Mouse (Mus musculus) ZHBTc4 (cell line): ENCODE data around the gene Magi2.

Source experiments
- DNase-seq: peaks from one replicate; pipeline ENCODE4 v3.0.0-alpha.2; 2011; ENCODE audit warnings: low read depth, low spot score

Magi2 gene

GRCm38 (mm10) chr5:19226866-19227243, at the start of gene Magi2:
Gene Magi2 (plus strand): TSS chr5:19227036.
- DNase-seq, result no peak

GRCm38 (mm10) chr5:19178594-19178993, 48.2 kb upstream of the Magi2 start:
- DNase-seq, result no peak

DNA sequence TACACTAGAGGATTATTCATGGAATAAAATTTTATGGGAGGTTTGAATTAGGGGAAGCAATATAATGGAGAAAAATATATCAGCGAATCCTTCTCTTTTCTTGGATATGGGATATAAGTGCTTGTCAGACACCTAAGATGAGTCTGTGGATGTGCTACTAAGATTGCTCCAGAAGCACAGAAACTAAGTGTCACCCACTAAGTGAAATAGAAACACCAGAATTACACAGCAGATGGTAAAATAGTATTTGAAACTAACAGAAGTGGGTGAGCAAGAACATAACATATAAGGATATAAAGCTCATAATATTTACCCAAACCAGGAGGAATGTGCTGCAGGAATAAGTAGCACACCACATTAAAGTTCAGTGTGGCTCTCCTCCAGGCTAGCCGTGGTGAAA, 40.7 kb upstream of the Magi2 start:
- DNase-seq, result no peak

GRCm38 (mm10) chr5:19211665-19212064, 15.2 kb upstream of the Magi2 start:
- no peak for DNase-seq

DNA sequence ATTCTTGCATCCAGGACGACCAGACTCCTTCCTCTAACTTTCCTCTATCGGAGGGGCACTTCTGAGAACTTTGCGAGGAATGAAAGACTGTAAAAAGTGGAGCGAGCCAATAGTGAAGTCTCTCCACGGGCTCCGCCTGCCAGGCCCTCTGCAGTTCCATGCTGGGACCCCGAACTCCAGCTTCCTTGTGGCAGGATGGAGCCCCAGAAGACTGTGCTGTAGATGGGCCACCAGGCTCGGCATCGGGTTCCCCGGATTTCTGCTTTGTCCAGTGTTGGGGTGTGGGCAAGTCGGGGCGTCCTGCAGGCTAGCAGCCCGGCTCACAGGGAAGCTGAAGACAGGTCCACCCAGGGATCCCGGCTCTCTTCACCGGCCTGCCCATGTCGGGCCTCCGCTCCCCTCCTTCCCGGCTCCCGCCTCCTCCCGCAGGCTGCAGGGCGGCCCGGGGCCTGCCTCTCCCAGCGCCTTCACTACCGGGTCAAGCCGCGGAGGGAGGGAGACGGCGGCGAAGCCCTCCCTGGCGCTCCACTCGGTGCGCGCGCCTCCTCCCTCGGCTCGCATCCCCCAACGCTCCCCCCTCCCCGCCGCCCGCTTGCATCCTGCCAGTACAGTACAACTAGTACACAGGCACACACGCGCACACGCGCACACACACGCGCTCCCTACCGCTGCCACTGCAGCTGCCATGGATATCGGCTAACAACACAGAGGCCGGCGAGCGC, 531 bp upstream of the Magi2 start:
- DNase-seq, result peak; percentile 92

GRCm38 (mm10) chr5:19227281-19227680, 445 bp downstream of the Magi2 start:
- no peak for DNase-seq

DNA sequence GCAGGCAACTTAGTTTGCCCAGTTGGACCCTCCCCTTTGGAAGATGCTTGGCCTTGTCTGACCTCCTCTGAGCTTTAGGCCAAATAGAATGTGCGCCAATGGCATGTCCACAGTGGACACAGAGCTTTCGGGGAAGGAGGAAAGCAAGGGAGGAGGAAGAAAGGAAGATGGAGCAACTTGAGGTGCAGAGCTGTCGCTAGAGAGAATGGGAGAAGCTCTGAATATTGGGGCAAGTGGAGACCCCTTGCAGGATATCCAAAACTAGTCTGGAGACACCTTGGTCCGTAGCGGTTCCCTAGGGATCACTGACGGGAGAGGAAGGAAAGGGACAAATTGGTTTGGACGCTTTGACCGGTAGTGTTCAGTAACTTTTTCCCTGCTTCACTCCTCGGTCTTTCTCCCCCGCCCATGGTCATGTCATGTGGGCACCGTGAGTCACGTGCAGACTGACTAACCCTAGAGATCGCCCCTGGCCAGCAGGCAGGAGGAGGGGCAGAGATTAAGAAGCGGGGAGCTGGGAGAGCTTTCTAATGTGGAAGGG, 1.0 kb downstream of the Magi2 start:
- peak; percentile 44 for DNase-seq

DNA sequence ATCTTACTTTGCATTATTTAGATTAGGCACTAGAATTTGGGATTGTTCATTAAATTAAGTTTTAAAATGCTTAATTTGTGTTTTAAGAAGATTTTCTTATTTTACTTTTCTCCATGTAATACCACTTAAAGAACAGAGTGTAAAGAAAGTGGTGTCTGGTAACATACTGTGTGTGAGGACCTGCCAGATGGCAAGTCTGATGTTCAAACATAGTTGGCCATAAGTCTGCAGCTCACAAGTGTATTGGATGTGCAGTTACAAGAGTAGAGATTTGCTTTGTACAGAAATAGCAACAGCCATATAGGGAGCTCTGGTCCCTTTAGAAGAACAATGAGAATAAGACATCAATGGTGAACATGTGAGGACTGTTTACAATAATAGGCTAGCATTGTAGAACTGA, 15.0 kb downstream of the Magi2 start:
- DNase-seq, result no peak

DNA sequence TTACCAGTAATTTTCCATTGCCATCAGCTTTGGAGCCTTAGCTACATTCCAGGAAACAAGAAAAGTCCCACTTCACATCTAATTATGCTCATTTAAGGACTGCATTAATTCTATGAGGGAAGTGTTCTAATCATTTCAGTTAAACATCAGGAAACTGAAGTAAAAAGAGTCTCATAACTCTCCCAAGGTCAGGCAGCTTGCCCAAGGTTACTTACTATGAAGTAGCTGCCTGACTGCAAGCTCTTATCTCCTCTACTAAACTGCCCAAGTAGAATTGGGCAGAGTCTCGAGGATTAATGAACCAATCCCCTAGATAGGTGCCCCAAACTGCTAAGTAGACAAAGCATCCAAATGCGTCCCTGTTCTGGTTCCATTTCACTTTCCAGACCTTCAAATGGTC, 19.6 kb downstream of the Magi2 start:
- no peak for DNase-seq

DNA sequence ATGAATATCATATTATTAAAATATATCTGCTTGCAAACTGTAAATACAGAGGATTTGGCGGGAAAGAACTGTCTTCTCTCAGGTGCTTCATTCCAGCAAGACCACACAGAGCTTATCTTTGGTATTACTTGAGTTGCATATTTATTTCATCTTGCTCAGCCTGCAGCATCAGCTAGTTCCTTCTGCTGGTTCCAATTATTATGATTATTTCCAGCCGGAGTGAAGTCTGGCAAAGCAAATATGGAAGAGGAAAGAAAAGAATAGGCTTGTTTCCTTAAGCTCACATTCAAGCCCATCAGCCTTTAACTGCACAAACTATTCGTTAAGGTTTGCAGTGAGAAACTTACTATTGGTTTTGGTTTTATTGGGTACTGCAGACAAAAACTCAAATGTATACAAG, 20.4 kb downstream of the Magi2 start:
- no peak for DNase-seq

GRCm38 (mm10) chr5:19262816-19263215, 36.0 kb downstream of the Magi2 start:
- peak; percentile 71 for DNase-seq

GRCm38 (mm10) chr5:19264627-19265026, 37.8 kb downstream of the Magi2 start:
- DNase-seq, result peak; percentile 71

DNA sequence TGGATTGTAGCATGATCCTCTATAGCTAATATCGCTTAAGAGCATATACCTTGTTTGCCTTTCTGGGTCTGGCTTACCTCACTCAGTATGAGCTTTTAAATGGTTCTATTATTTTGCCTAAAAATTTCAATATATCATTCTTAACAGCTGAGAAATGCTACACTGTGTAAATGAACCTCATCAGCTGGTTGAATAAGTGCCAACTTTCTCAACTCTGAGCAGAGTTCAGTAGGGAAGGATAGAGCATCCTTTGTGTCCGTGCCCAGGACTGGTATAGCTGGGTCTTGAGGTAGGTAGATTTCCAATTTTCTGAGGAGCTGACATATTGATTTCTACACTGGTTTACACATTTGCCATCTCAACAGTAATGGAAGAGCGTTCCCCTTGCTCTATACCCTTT, 65.7 kb downstream of the Magi2 start:
- no peak for DNase-seq

DNA sequence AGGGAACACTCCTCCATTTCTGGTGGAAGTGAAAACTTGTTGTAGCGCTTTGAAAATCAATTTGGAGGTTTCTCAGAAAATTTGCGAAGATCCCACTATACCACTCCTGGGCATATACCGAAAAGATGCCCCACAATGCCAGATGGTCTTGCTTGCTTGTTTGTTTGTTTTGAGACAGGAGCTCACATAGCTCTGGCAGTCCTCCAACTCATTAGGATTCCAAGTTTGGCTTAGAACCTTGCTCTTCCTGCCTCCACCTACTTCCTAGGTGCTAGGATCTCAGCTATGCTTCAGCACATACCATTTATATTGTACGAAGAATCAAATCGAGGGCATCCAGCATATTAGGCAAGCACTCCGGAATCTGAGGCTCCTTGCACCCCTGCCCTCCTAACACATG, 79.8 kb downstream of the Magi2 start:
- DNase-seq, result no peak

DNA sequence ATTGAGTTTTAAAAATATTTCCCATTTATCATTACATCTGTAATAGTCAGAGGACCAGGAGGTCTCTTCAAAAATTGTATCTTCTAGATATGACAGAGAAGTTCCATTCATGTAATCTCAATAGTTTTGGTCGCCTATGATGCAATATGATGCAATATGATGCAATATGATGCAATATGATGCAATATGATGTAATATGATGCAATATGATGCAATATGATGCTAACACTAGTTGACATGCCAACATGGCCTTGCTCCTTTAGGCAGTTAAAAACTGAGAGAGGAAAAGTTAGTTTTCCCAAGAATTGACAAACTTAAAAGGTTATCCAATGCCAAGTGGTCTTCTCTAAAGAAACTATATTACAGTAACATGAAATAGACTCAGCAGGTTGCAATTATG, 83.0 kb downstream of the Magi2 start:
- DNase-seq, result no peak

DNA sequence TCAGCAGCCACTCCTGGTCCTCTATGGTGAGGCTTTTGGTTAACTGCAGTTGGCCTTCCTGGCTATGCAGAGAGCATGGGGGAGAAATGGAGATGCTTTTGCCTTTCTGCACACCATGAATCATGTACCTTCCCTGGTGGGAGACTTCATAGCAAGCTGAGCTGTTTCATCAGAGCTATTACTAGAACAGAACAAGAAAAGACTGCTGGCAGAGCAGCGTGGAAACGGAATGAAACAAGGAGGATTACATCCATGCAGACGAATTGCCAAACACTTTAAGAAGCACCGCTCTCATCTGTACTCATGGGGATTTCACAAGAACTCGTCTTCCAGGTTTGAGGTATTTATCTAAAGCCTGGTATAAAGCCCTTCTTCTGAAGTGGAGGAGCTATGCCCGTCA, 95.7 kb downstream of the Magi2 start:
- DNase-seq, result no peak

- no peak for DNase-seq
These were observed 110.7 kb downstream of the Magi2 start for GRCm38 (mm10) chr5:19337561-19337960.

GRCm38 (mm10) chr5:19368175-19368574, 141.3 kb downstream of the Magi2 start:
- DNase-seq, result no peak

GRCm38 (mm10) chr5:19395876-19396275, 169.0 kb downstream of the Magi2 start:
- DNase-seq, result no peak

GRCm38 (mm10) chr5:19400299-19400698, 173.5 kb downstream of the Magi2 start:
- DNase-seq, result no peak

- peak; percentile 51 for DNase-seq
These were observed 174.0 kb downstream of the Magi2 start for GRCm38 (mm10) chr5:19400738-19401408.

- DNase-seq, result peak; percentile 79
These were observed 177.4 kb downstream of the Magi2 start for GRCm38 (mm10) chr5:19404268-19404667.

GRCm38 (mm10) chr5:19414556-19414955, 187.7 kb downstream of the Magi2 start:
- DNase-seq, result no peak
